Mouse (Mus musculus) forebrain, embryonic 15.5 days (tissue): Measurements from ENCODE around the gene Olfr1161. TPM values are rescaled to one million over a fixed set of nuclear protein-coding genes. Genes with fewer than 3 reads are reported as not detected.
"Not testable (repeated sequence)": the region's sequence is repeated elsewhere in the genome, so short reads cannot be mapped to it uniquely, and the experiment has no call there.

ENCODE experiments used
- ATAC-seq: fragments of 200-750 bp; cut with Nextera tagmentation; replicated peaks from 2 replicates; pipeline ENCODE4 v1.8.0; 2017; ENCODE audit warnings: mild to moderate bottlenecking, moderate TSS enrichment, moderate library complexity
- H3K27ac ChIP-seq: fragments of 300-500 bp; sonication (generic); replicated peaks from 2 replicates; pipeline ENCODE4 v1.5.1; 2015; ENCODE audit warnings: mild to moderate bottlenecking, inconsistent platforms
- H3K27me3 ChIP-seq: fragments of 300-500 bp; sonication (generic); 2 replicates; pipeline ENCODE4 v1.6.1; 2015; ENCODE audit warnings: inconsistent platforms
- H3K36me3 ChIP-seq: fragments of 300-500 bp; sonication (generic); 2 replicates; pipeline ENCODE4 v1.6.1; 2015; ENCODE audit warnings: mild to moderate bottlenecking, inconsistent platforms
- H3K4me1 ChIP-seq: fragments of 300-500 bp; sonication (generic); 2 replicates; pipeline ENCODE4 v1.6.1; 2015; ENCODE audit warnings: inconsistent platforms
- H3K4me2 ChIP-seq: fragments of 300-500 bp; sonication (generic); replicated peaks from 2 replicates; pipeline ENCODE4 v1.6.1; 2015; ENCODE audit warnings: mild to moderate bottlenecking, inconsistent platforms
- H3K4me3 ChIP-seq: fragments of 300-500 bp; sonication (generic); 2 replicates; pipeline ENCODE4 v1.5.1; 2015; ENCODE audit warnings: mild to moderate bottlenecking, inconsistent platforms
- H3K9ac ChIP-seq: fragments of 300-500 bp; sonication (generic); replicated peaks from 2 replicates; pipeline ENCODE4 v1.6.1; 2015; ENCODE audit warnings: mild to moderate bottlenecking, inconsistent platforms
- H3K9me3 ChIP-seq: fragments of 300-500 bp; sonication (generic); 2 replicates; pipeline ENCODE4 v1.6.1; 2016; ENCODE audit warnings: inconsistent platforms
- WGBS: fragments of 180-500 bp; shearing (Covaris S2); methylation state at CpG from one replicate; pipeline ENCODE4 v1.1.7; 2015; ENCODE audit warnings: mixed read lengths; 5-methylcytosine and 5-hydroxymethylcytosine counted together
- polyA plus RNA-seq: library from polyadenylated mRNA; unstranded; fragments of >200 nt; fragmentation: Nextera tagmentation; extraction: Ambion mirVana; gene quantifications from 2 replicates; pipeline ENCODE4 v1.2.1, GENCODE M21; 2015

Gene Olfr1161
- polyA plus RNA-seq = not detected in 2 replicates

- H3K4me3 ChIP-seq, H3K27me3 ChIP-seq, H3K4me2 ChIP-seq, ATAC-seq, H3K36me3 ChIP-seq, H3K9me3 ChIP-seq, H3K27ac ChIP-seq, H3K9ac ChIP-seq, H3K4me1 ChIP-seq: not testable (repeated sequence)
- WGBS = 84% methylated on average over 1 of the region's 1 CpGs
Observed at GRCm38 (mm10) chr2:88022474-88022873, at the start of gene Olfr1161. Olfr1161 (plus strand) TSS chr2:88022774.

GRCm38 (mm10) chr2:87974563-87974962, 48.0 kb upstream of the Olfr1161 start, which contains the start of gene Olfr74:
Olfr74 (minus strand) TSS chr2:87974663.
- Histone ChIP-seq H3K4me2 (no peak within 1 kb of the TSS), H3K4me1 (no peaks in the 10 kb centered on the region), H3K27me3 (no peaks in the 10 kb centered on the region), H3K4me3 (no peak within 1 kb of the TSS), H3K9me3 (no peaks in the 10 kb centered on the region), H3K9ac (no peak within 1 kb of the TSS), H3K27ac (no peak within 1 kb of the TSS), H3K36me3 (no peaks in the 10 kb centered on the region)
- ATAC-seq = no peak
- 78% methylated on average over 3 of the region's 3 CpGs for WGBS

GRCm38 (mm10) chr2:87989813-87990212, 32.8 kb upstream of the Olfr1161 start, which contains the start of gene Olfr1158:
Olfr1158 (plus strand) TSS chr2:87990113.
- Histone ChIP-seq H3K4me2 (no peak within 1 kb of the TSS), H3K36me3 (no peaks in the 10 kb centered on the region), H3K9me3 (no peaks in the 10 kb centered on the region), H3K4me1 (no peaks in the 10 kb centered on the region), H3K27ac (no peak within 1 kb of the TSS), H3K9ac (no peak within 1 kb of the TSS), H3K4me3 (no peak within 1 kb of the TSS), H3K27me3 (no peaks in the 10 kb centered on the region)
- ATAC-seq = no peak

GRCm38 (mm10) chr2:88007515-88008318, 14.9 kb upstream of the Olfr1161 start, which contains the start of gene Olfr1160:
Olfr1160 (minus strand) TSS chr2:88008268.
- Histone ChIP-seq H3K9ac (no peak within 1 kb of the TSS), H3K27ac (no peak within 1 kb of the TSS), H3K36me3 (no peaks in the 10 kb centered on the region), H3K9me3 (no peaks in the 10 kb centered on the region), H3K4me2 (no peak within 1 kb of the TSS), H3K27me3 (no peaks in the 10 kb centered on the region), H3K4me3 (no peak within 1 kb of the TSS), H3K4me1 (no peaks in the 10 kb centered on the region)
- ATAC-seq = no peak

- Histone ChIP-seq H3K36me3 (no peaks in the 10 kb centered on the region), H3K4me2 (no peak within 1 kb of the TSS), H3K9ac (no peak within 1 kb of the TSS), H3K9me3 (no peaks in the 10 kb centered on the region), H3K4me1 (no peaks in the 10 kb centered on the region), H3K4me3 (no peak within 1 kb of the TSS), H3K27ac (no peak within 1 kb of the TSS), H3K27me3 (no peaks in the 10 kb centered on the region)
- no peak for ATAC-seq
Observed at GRCm38 (mm10) chr2:88037599-88037998, 15.0 kb downstream of the Olfr1161 start, which contains the start of gene Olfr73. Olfr73 (minus strand) TSS chr2:88037699.

GRCm38 (mm10) chr2:88051029-88051428, 28.5 kb downstream of the Olfr1161 start, which contains the start of gene Olfr1162:
Olfr1162 (minus strand) TSS chr2:88051129.
- no peaks in the 10 kb centered on the region for H3K4me1 ChIP-seq
- WGBS = 80% methylated on average over 1 of the region's 1 CpGs
- no peak within 1 kb of the TSS for H3K9ac ChIP-seq
- no peak within 1 kb of the TSS for H3K4me3 ChIP-seq
- ATAC-seq = no peak
- H3K27me3 ChIP-seq = no peaks in the 10 kb centered on the region
- H3K4me2 ChIP-seq = no peak within 1 kb of the TSS
- H3K27ac ChIP-seq = no peak within 1 kb of the TSS
- no peaks in the 10 kb centered on the region for H3K36me3 ChIP-seq
- H3K9me3 ChIP-seq = no peaks in the 10 kb centered on the region

GRCm38 (mm10) chr2:88063587-88063986, 41.0 kb downstream of the Olfr1161 start:
- 87% methylated on average over 2 of the region's 2 CpGs for WGBS
- no peaks in the 10 kb centered on the region for H3K9me3 ChIP-seq
- H3K4me3 ChIP-seq = no peak overlapping the region
- no peaks in the 10 kb centered on the region for H3K36me3 ChIP-seq
- H3K4me1 ChIP-seq = no peaks in the 10 kb centered on the region
- H3K27ac ChIP-seq = no peak overlapping the region
- no peak overlapping the region for H3K9ac ChIP-seq
- ATAC-seq = no peak
- no peak overlapping the region for H3K4me2 ChIP-seq
- H3K27me3 ChIP-seq = no peaks in the 10 kb centered on the region

- no peak within 1 kb of the TSS for H3K4me2 ChIP-seq
- H3K4me3 ChIP-seq = no peak within 1 kb of the TSS
- no peak for ATAC-seq
- no peaks in the 10 kb centered on the region for H3K36me3 ChIP-seq
- H3K4me1 ChIP-seq = no peaks in the 10 kb centered on the region
- no peak within 1 kb of the TSS for H3K27ac ChIP-seq
- H3K9ac ChIP-seq = no peak within 1 kb of the TSS
- H3K9me3 ChIP-seq = no peaks in the 10 kb centered on the region
- H3K27me3 ChIP-seq = no peaks in the 10 kb centered on the region
Observed at GRCm38 (mm10) chr2:88071730-88072129, 49.2 kb downstream of the Olfr1161 start, which contains the start of gene Olfr1163. Olfr1163 (minus strand) TSS chr2:88071830.

Other genes with a start within 250 kb of the Olfr1161 start
- not detected in 2 replicates for gene Olfr152, start 243.3 kb upstream of the Olfr1161 start, polyA plus RNA-seq
- gene Olfr1143, start 222.2 kb upstream of the Olfr1161 start, polyA plus RNA-seq = not detected in 2 replicates
- not detected in 2 replicates for gene Olfr1145, start 213.0 kb upstream of the Olfr1161 start, polyA plus RNA-seq
- gene Olfr1148, start 192.2 kb upstream of the Olfr1161 start, polyA plus RNA-seq = not detected in 2 replicates
- not detected in 2 replicates for gene Olfr1150-ps1, start 178.8 kb upstream of the Olfr1161 start, polyA plus RNA-seq
- not detected in 2 replicates for gene Olfr1151, start 166.9 kb upstream of the Olfr1161 start, polyA plus RNA-seq
- not detected in 2 replicates for gene Olfr1152, start 156.3 kb upstream of the Olfr1161 start, polyA plus RNA-seq
- not detected in 2 replicates for gene Olfr1153, start 127.8 kb upstream of the Olfr1161 start, polyA plus RNA-seq
- gene Olfr1154, start 117.6 kb upstream of the Olfr1161 start, polyA plus RNA-seq = not detected in 2 replicates
- not detected in 2 replicates for gene Olfr1155, start 77.6 kb upstream of the Olfr1161 start, polyA plus RNA-seq
- gene Olfr1156, start 69.7 kb upstream of the Olfr1161 start, polyA plus RNA-seq = not detected in 2 replicates
- not detected in 2 replicates for gene Olfr1157, start 54.5 kb upstream of the Olfr1161 start, polyA plus RNA-seq
- not detected in 2 replicates for gene Olfr74, start 48.1 kb upstream of the Olfr1161 start, polyA plus RNA-seq
- gene Olfr1158, start 32.7 kb upstream of the Olfr1161 start, polyA plus RNA-seq = not detected in 2 replicates
- not detected in 2 replicates for gene Olfr1160, start 14.5 kb upstream of the Olfr1161 start, polyA plus RNA-seq
- not detected in 2 replicates for gene Olfr73, start 14.9 kb downstream of the Olfr1161 start, polyA plus RNA-seq
- gene Olfr1162, start 28.4 kb downstream of the Olfr1161 start, polyA plus RNA-seq = not detected in 2 replicates
- not detected in 2 replicates for gene Olfr1163, start 49.1 kb downstream of the Olfr1161 start, polyA plus RNA-seq
- gene Olfr1164, start 71.2 kb downstream of the Olfr1161 start, polyA plus RNA-seq = not detected in 2 replicates
- not detected in 2 replicates for gene Olfr1166, start 105.5 kb downstream of the Olfr1161 start, polyA plus RNA-seq
- gene Olfr1167, start 132.4 kb downstream of the Olfr1161 start, polyA plus RNA-seq = not detected in 2 replicates
- not detected in 2 replicates for gene Olfr1168, start 159.1 kb downstream of the Olfr1161 start, polyA plus RNA-seq
- not detected in 2 replicates for gene Olfr1170, start 205.6 kb downstream of the Olfr1161 start, polyA plus RNA-seq